Mouse (Mus musculus) ES-E14 (cell line): ENCODE data around the gene Hc. TPM values are rescaled to one million over a fixed set of nuclear protein-coding genes. Genes with fewer than 3 reads are reported as not detected.

Experiments used
- DNase-seq: peaks from one replicate; pipeline ENCODE4 v3.0.0-alpha.2; 2013; ENCODE audit warnings: low read depth, low spot score
- H3K27ac ChIP-seq: 2 replicates; pipeline ENCODE4 v1.5.1; 2012; ENCODE audit warnings: low read depth, mild to moderate bottlenecking, low read length, moderate library complexity, mixed read lengths; ENCODE audit not compliant: poor library complexity, insufficient read depth, severe bottlenecking
- H3K36me3 ChIP-seq: 2 replicates; pipeline ENCODE4 v1.6.1; 2012; ENCODE audit warnings: mild to moderate bottlenecking, low read length, moderate library complexity, mixed read lengths; ENCODE audit not compliant: control insufficient read depth, poor library complexity, insufficient read depth, severe bottlenecking
- H3K4me1 ChIP-seq, 2 experiments: fragments of 150-350 bp in 1 of 2; sonication (generic) in 1 of 2; 2 replicates each; pipeline ENCODE4 v1.6.1; 2012; ENCODE audit warnings: low read length in 2 of 2, mild to moderate bottlenecking in 1 of 2, mixed read lengths in 1 of 2; ENCODE audit not compliant: control insufficient read depth in 2 of 2, insufficient read depth in 2 of 2, poor library complexity in 1 of 2
- H3K4me3 ChIP-seq, 2 experiments: fragments of 150-350 bp in 1 of 2; sonication (generic) in 1 of 2; 2 replicates each; pipeline ENCODE4 v1.5.1; 2012; ENCODE audit warnings: low read length in 2 of 2, low read depth in 1 of 2, mild to moderate bottlenecking in 1 of 2, mixed read lengths in 1 of 2; ENCODE audit not compliant: insufficient read depth in 1 of 2, poor library complexity in 1 of 2, severe bottlenecking in 1 of 2
- H3K9ac ChIP-seq: 2 replicates; pipeline ENCODE4 v1.6.1; 2012; ENCODE audit warnings: low read depth, mild to moderate bottlenecking, low read length, mixed read lengths; ENCODE audit not compliant: poor library complexity, insufficient read depth, severe bottlenecking
- H3K9me3 ChIP-seq: fragments of 150-350 bp; sonication (generic); 2 replicates; pipeline ENCODE4 v1.6.1; 2012; ENCODE audit warnings: low read depth, mild to moderate bottlenecking, low read length; ENCODE audit not compliant: control insufficient read depth, insufficient read depth
- CHD2 ChIP-seq: IDR thresholded peaks from 2 replicates; pipeline ENCODE4 v1.6.1; 2014; ENCODE audit warnings: mild to moderate bottlenecking, low read depth, low read length, inconsistent platforms
- HCFC1 ChIP-seq: IDR thresholded peaks from 2 replicates; pipeline ENCODE4 v1.6.1; 2012; ENCODE audit warnings: low read length, inconsistent platforms, borderline replicate concordance; ENCODE audit not compliant: insufficient read depth
- MAFK ChIP-seq: IDR thresholded peaks from 2 replicates; pipeline ENCODE4 v1.6.1; 2014; ENCODE audit warnings: mild to moderate bottlenecking, low read depth, low read length, inconsistent platforms; ENCODE audit not compliant: insufficient read depth
- ZC3H11A ChIP-seq: IDR thresholded peaks from 2 replicates; pipeline ENCODE4 v1.6.1; 2012; ENCODE audit warnings: low read depth, mild to moderate bottlenecking, inconsistent platforms, low read length, borderline replicate concordance
- ZNF384 ChIP-seq: IDR thresholded peaks from 2 replicates; pipeline ENCODE4 v1.6.1; 2012; ENCODE audit warnings: low read depth, low read length, inconsistent platforms
- in situ Hi-C, 2 experiments: fragments of 600-800 bp; cut with MboI; formaldehyde crosslinking; loops; one replicate each; pipeline ENCODE4 v1.15.1; 2025; ENCODE audit warnings: low sequenced_read_pairs in 2 of 2, inconsistent platforms in 1 of 2; ENCODE audit not compliant: unreplicated experiment in 2 of 2
- total RNA-seq: library from RNA; depleted of rRNA; stranded (reverse); fragments of 300-350 nt; gene quantifications from 2 replicates; pipeline ENCODE4 v1.2.3, GENCODE M21; 2012

Hc gene
- total RNA-seq, 1 experiment, result 0.45 TPM

DNA sequence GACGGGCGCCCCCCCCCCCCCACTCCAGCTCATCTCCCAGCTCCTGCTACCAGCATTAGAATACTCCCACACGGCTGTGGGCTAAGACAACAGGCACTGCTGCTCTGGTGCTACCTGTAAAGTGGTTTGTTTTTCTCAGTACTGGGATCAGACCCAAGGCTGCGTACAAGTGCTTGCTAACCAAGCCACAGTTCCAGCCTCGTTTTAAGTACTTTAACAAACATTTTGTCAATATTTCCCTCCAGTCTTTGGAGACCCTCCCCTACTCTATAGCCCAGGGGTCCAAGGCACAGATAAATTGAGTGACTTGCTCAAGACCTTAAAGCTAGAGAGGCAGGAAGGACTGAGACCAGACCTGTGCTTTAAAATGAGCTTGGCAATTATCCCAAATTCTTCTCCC, 100.8 kb downstream of the Hc start:
- H3K9me3 ChIP-seq, result no peaks in the 10 kb centered on the region
- H3K9ac ChIP-seq, result no peak overlapping the region
- no peaks in the 10 kb centered on the region for H3K36me3 ChIP-seq
- DNase-seq, result no peak
- no peak overlapping the region for H3K4me3 ChIP-seq
- TF ChIP-seq ZC3H11A (no peak), MAFK (no peak), ZNF384 (no peak), HCFC1 (no peak)
- in situ Hi-C loops, result no loop called here
- H3K4me1 ChIP-seq, result peaks cover 3 to 10% of the 10 kb centered on the region in 2 experiments; a peak in 3 of 4 replicates
- H3K27ac ChIP-seq, result no peak overlapping the region

DNA sequence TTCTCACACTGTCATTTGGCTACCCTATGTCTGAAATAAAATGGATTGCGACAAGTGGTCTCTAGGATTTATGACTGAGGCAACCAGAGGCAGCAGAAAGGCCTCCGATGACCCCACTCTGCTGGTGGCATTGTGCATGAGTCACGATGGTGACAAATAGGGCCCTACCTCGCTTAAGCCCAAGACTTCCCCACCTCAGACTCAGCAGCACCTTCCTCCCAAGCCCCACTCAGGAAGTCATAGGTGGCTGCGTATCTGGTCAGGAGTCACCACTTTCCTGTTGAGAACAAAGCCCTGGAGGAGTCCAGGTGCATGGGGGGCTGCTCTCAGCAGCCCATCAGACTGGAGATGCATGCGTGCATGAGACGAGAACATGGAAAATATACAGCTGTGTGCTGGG, 102.7 kb downstream of the Hc start:
- no peak for DNase-seq
- no peak overlapping the region for H3K4me3 ChIP-seq
- in situ Hi-C loops, result no loop called here
- peaks cover 0 to 2% of the 10 kb centered on the region in 2 experiments; a peak in 3 of 4 replicates for H3K4me1 ChIP-seq
- no peaks in the 10 kb centered on the region for H3K36me3 ChIP-seq
- H3K27ac ChIP-seq, result no peak overlapping the region
- TF ChIP-seq MAFK (no peak), HCFC1 (no peak), ZC3H11A (no peak), ZNF384 (no peak), CHD2 (no peak)
- H3K9ac ChIP-seq, result no peak overlapping the region
- no peaks in the 10 kb centered on the region for H3K9me3 ChIP-seq

DNA sequence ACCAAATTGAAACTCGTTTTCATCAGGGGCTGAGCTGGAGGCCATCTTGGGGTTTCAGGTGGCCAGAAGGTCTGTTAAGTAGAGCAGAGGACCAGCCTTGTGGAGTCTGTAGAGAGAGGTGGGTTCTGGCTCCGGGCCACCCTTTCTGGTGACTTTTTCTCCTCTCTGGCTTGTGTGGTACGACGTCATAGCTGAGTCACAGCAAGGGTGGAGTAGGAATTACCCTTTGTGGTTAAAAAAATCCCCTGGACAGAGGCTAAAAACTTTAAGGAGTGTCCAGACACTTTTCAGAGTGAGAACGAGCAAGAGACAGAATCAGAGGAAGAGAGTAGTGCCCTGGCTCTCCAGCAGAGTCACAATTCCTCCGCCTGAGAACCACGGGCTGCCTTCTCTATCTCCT, 103.2 kb downstream of the Hc start:
- DNase-seq, result no peak
- Histone ChIP-seq H3K4me1 (no peaks in the 10 kb centered on the region; a peak in 1 of 4 replicates), H3K27ac (no peak overlapping the region), H3K4me3 (no peak overlapping the region), H3K9me3 (no peaks in the 10 kb centered on the region), H3K36me3 (no peaks in the 10 kb centered on the region), H3K9ac (no peak overlapping the region)
- no peak for TF ChIP-seq MAFK
- TF ChIP-seq HCFC1, result no peak
- no peak for TF ChIP-seq CHD2
- no peak for TF ChIP-seq ZC3H11A
- in situ Hi-C loops, result no loop called here

DNA sequence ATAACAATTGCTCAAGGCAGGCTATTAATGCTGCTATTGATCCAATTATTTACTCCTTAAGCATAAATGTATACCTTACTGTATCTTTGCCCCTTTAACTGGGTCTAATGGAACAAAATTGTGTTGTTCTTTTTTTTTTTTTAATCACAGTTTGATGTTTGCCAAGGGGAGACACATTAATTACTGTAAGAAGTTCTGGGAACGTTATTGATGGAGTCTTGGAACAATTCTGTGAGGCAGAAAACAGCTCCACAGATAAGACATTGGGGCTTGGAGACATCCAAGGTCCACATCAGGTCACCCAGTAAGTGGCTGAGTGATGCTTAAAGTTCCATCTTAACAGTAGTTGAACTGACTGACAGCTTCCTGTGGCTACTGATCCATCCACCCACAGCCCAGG, 103.8 kb downstream of the Hc start:
- in situ Hi-C loops, result no loop called here
- H3K4me3 ChIP-seq, result no peak overlapping the region
- no peak for DNase-seq
- H3K36me3 ChIP-seq, result no peaks in the 10 kb centered on the region
- H3K27ac ChIP-seq, result no peak overlapping the region
- no peaks in the 10 kb centered on the region; a peak in 1 of 4 replicates for H3K4me1 ChIP-seq
- TF ChIP-seq HCFC1, result no peak
- TF ChIP-seq CHD2, result no peak
- TF ChIP-seq MAFK, result no peak
- TF ChIP-seq ZC3H11A, result no peak
- no peak for TF ChIP-seq ZNF384
- no peak overlapping the region for H3K9ac ChIP-seq
- H3K9me3 ChIP-seq, result no peaks in the 10 kb centered on the region

DNA sequence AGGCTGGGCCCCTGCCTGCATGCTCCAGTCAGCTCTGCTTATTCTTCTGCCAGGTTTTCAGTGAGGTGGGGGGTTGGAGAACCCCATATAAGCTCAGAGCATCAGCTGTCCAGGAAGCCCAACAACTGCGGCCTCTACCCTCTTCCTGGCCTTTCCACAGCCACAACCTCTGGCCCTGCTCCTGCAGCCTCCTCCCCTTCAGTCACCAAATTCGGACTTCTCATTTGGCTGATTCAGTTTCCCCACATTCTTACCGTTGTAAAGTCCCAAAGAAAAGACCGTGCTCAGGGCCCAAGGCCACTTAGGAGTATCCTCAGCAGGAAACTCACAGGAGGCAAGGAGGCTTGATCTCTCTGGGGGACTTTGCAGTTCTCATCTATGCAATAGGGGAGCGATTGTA, 104.3 kb downstream of the Hc start:
- H3K27ac ChIP-seq, result no peak overlapping the region
- no peak overlapping the region for H3K9ac ChIP-seq
- no peaks in the 10 kb centered on the region for H3K36me3 ChIP-seq
- in situ Hi-C loops, result no loop called here
- no peaks in the 10 kb centered on the region for H3K9me3 ChIP-seq
- no peaks in the 10 kb centered on the region for H3K4me1 ChIP-seq
- TF ChIP-seq ZNF384 (no peak), HCFC1 (no peak), ZC3H11A (no peak), CHD2 (no peak), MAFK (no peak)
- no peak overlapping the region for H3K4me3 ChIP-seq
- DNase-seq, result no peak
